ENCODE assay signal across 26 mouse cellular contexts in genomic region chr16:23332136-23332535, GRCm38 (mm10).
DNase-seq lines count a peak whose midpoint lies in the region; ATAC-seq lines count a peak whose summit lies in the region.
"Had no signal": no experiment of that assay in that cellular context is flagged by ENCODE, and none has a peak within 500 bp of the region (broad histone marks: within the 10 kb centered on the region; RNA-seq: fewer than 3 reads in every experiment).

No protein-coding gene starts in this region.

- no peaks in the 10 kb centered on the region for H3K79me2 ChIP-seq in macrophage (ENCODE audit: inconsistent target)

- H3K4me1 ChIP-seq in kidney, embryonic 14.5 days (ENCODE audit: control insufficient read depth, insufficient read depth, low read length): 0 out of 2 replicates have a peak, but pooled peaks cover 5% of the 10 kb centered on the region
- H3K4me1 ChIP-seq in lung, embryonic 16.5 days (replicated peaks; ENCODE audit: control insufficient read depth, insufficient read depth, low read length): peaks cover 10% of the 10 kb centered on the region
- H3K4me1 ChIP-seq: embryonic facial prominence, embryonic 15.5 days; forebrain, embryonic 12.5 days; limb, embryonic 10.5 days; limb, embryonic 15.5 days; lung, embryonic 15.5 days had no signal

- peaks cover 6% of the 10 kb centered on the region; the same call in 1 of the 2 replicates for H3K36me3 ChIP-seq in kidney, embryonic 14.5 days (ENCODE audit: control insufficient read depth, insufficient read depth, low read length)
- H3K36me3 ChIP-seq in lung, embryonic 16.5 days (ENCODE audit: control insufficient read depth, insufficient read depth, low read length): peaks cover 18% of the 10 kb centered on the region; the same call in 1 of the 2 replicates
- peaks cover 4% of the 10 kb centered on the region; the same call in 1 of the 2 replicates for H3K36me3 ChIP-seq in macrophage (ENCODE audit: inconsistent target)
- H3K36me3 ChIP-seq: embryonic facial prominence, embryonic 15.5 days had no signal

- no peak overlapping the region for H3K4me3 ChIP-seq in kidney, embryonic 14.5 days (ENCODE audit: low read length)
- H3K4me3 ChIP-seq in lung, embryonic 16.5 days (ENCODE audit: low read length): no peak overlapping the region
- H3K4me3 ChIP-seq in macrophage (ENCODE audit: inconsistent target): no peak overlapping the region
- H3K4me3 ChIP-seq: embryonic facial prominence, embryonic 15.5 days; forebrain, embryonic 12.5 days; kidney, embryonic 15.5 days; limb, embryonic 10.5 days; limb, embryonic 15.5 days; lung, embryonic 15.5 days had no signal

- DNase-seq in heart, adult 8-10 months (ENCODE audit: low spot score): peak; percentile 41
- no peak for DNase-seq in heart, postnatal 4 days
- DNase-seq in kidney, adult 18-20 months: no peak
- no peak for DNase-seq in lung, postnatal 14 days
- DNase-seq: adrenal gland, postnatal 14 days; cerebellum, adult 11-12 months; cerebellum, adult 9-11 months; forebrain, postnatal 0 days; gastrocnemius, postnatal 25 days; layer of hippocampus, adult 9-11 months; thymus, adult 2 months; thymus, postnatal 36 days had no signal

- H3K4me2 ChIP-seq in kidney, embryonic 14.5 days (replicated peaks; ENCODE audit: low read depth, low read length): no peak overlapping the region
- no peak overlapping the region for H3K4me2 ChIP-seq in lung, embryonic 16.5 days (ENCODE audit: low read depth, low read length)
- H3K4me2 ChIP-seq: embryonic facial prominence, embryonic 15.5 days; forebrain, embryonic 12.5 days; hindbrain, embryonic 14.5 days; kidney, embryonic 15.5 days; limb, embryonic 15.5 days; lung, embryonic 15.5 days; midbrain, embryonic 11.5 days had no signal

- H3K9ac ChIP-seq in kidney, embryonic 14.5 days (ENCODE audit: low read depth, low read length): no peak overlapping the region
- H3K9ac ChIP-seq in lung, embryonic 16.5 days (ENCODE audit: low read length): no peak overlapping the region
- H3K9ac ChIP-seq: embryonic facial prominence, embryonic 15.5 days; forebrain, embryonic 12.5 days; forebrain, postnatal 0 days; hindbrain, embryonic 14.5 days; kidney, embryonic 15.5 days; limb, embryonic 15.5 days; liver, embryonic 14.5 days; lung, embryonic 15.5 days had no signal

- H3K27ac ChIP-seq in kidney, embryonic 14.5 days (ENCODE audit: low read depth, low read length): 0 out of 2 replicates have a peak overlapping the region, but pooled peaks have one; percentile 17
- H3K27ac ChIP-seq in lung, embryonic 16.5 days (ENCODE audit: low read length): peak overlapping the region; percentile 63; the same call in 1 of the 2 replicates
- peak overlapping the region; percentile 8; the same call in 1 of the 2 replicates for H3K27ac ChIP-seq in macrophage
- H3K27ac ChIP-seq: embryonic facial prominence, embryonic 15.5 days; forebrain, embryonic 12.5 days; hindbrain, embryonic 14.5 days; limb, embryonic 10.5 days; limb, embryonic 15.5 days; liver, embryonic 14.5 days; lung, embryonic 15.5 days had no signal

- WGBS in kidney, embryonic 14.5 days: 47% methylated on average over 2 of the region's 2 CpGs
- WGBS in lung, embryonic 16.5 days: 44% methylated on average over 2 of the region's 2 CpGs
- WGBS in macrophage (ENCODE audit: missing documents): 40% methylated on average over 2 of the region's 2 CpGs

- no peak for ATAC-seq in kidney, embryonic 14.5 days (ENCODE audit: low FRiP score, low TSS enrichment)
- ATAC-seq in lung, embryonic 16.5 days (ENCODE audit: low read depth): peak; percentile 55; the same call in 1 of the 2 replicates
- ATAC-seq: CD4-positive, CD25-positive, alpha-beta regulatory T cell, adult 4 months; forebrain, postnatal 0 days; midbrain, embryonic 16.5 days had no signal

- no peaks in the 10 kb centered on the region for H3K9me3 ChIP-seq in kidney, embryonic 14.5 days (ENCODE audit: control insufficient read depth, low read length)
- H3K9me3 ChIP-seq in lung, embryonic 16.5 days (ENCODE audit: control insufficient read depth, low read length): no peaks in the 10 kb centered on the region
- H3K9me3 ChIP-seq: embryonic facial prominence, embryonic 15.5 days; forebrain, embryonic 12.5 days; kidney, embryonic 15.5 days; limb, embryonic 10.5 days; limb, embryonic 15.5 days; lung, embryonic 15.5 days had no signal

- no peaks in the 10 kb centered on the region for H3K27me3 ChIP-seq in kidney, embryonic 14.5 days (ENCODE audit: control insufficient read depth, insufficient read depth, low read length)
- no peaks in the 10 kb centered on the region for H3K27me3 ChIP-seq in lung, embryonic 16.5 days (ENCODE audit: control insufficient read depth, insufficient read depth, low read depth, low read length)
- H3K27me3 ChIP-seq: embryonic facial prominence, embryonic 15.5 days; forebrain, embryonic 12.5 days; kidney, embryonic 15.5 days; limb, embryonic 15.5 days; lung, embryonic 15.5 days had no signal

Comparison
In these comparisons a context has a peak if more than half of its experiments do, and no peak if none do; other contexts are left out.
1. H3K27ac ChIP-seq: peak in every context shown above with its lines; median percentile 63 in lung, embryonic 16.5 days; 17 in kidney, embryonic 14.5 days; 8 in macrophage.